Mouse (Mus musculus): ENCODE measurements at regions not wholly inside any gene's neighbourhood (a gene's known extent, or its start where the extent isn't known, plus 50 kb on each side); places are given as distances from the start of the nearest gene placed in this dataset.

DNA sequence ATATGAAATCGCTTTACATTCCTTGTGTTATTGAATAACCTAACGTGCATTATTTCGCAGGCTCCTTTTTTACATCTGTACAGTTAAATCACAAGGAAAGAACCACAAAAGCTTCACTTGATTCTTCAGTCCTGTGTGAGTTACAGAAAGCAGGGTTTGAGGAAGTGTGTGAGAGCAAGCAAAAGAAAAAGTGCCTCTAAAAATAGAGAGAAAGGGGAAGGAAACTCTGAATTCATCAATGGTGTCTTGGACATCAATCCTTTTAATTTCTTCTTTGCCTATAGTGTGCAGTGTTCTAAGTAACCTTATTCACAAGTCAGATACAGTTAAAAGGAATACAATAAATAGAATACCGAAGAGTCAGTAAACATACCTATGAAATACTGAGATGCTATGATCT, 785.7 kb upstream of the 4930412O13Rik start:
- Histone ChIP-seq H3K4me3 (ENCODE audit: low read depth, low read length) (no peak overlapping the region), H3K9me3 (ENCODE audit: low read length) (no peaks in the 10 kb centered on the region), H3K36me3 (replicated peaks; ENCODE audit: insufficient read depth, low read length) (no peaks in the 10 kb centered on the region), H3K4me2 (ENCODE audit: low read depth, low read length) (no peak overlapping the region), H3K4me1 (ENCODE audit: insufficient read depth) (no peaks in the 10 kb centered on the region), H3K27ac (ENCODE audit: low read depth) (no peak overlapping the region), H3K9ac (replicated peaks) (no peak overlapping the region), H3K27me3 (ENCODE audit: insufficient read depth, low read length) (no peaks in the 10 kb centered on the region)
- TF ChIP-seq CTCF (IDR thresholded peaks at IDR 0.05; ENCODE audit: low read depth) (no peak), EP300 (IDR thresholded peaks at IDR 0.05; ENCODE audit: low read depth) (no peak)
- whole genome bisulfite sequencing (ENCODE audit: insufficient replicate concordance), result 53% methylated on average over 4 of the region's 4 CpGs
- DNase-seq, result no peak
- no peak for ATAC-seq

DNA sequence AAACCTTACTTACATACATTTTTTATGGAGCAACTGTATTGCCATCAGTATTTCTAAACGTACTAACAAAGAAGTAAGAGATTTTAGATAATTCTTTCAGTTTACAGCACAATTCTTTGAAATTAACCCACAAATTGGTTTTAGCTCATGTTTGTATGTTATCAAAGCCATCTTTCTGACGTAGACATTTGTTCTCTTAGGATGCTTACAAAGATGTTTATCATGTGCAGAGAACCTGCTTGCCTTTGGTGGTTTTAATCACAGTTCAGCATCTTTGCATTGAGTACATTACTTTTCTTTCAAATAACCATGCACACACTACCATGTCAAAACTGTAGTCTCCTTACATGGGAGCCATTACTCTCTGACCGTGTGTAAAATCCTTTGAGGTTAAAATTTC, 764.4 kb upstream of the 4930412O13Rik start:
- H3K27ac ChIP-seq (ENCODE audit: low read depth), result no peak overlapping the region
- TF ChIP-seq EP300 (IDR thresholded peaks at IDR 0.05; ENCODE audit: low read depth) (no peak), CTCF (IDR thresholded peaks at IDR 0.05; ENCODE audit: low read depth) (no peak)
- H3K36me3 ChIP-seq (replicated peaks; ENCODE audit: insufficient read depth, low read length), result no peaks in the 10 kb centered on the region
- DNase-seq (no peak), ATAC-seq (no peak)
- 63% methylated on average over 3 of the region's 3 CpGs for WGBS (ENCODE audit: insufficient replicate concordance)
- H3K9ac ChIP-seq (replicated peaks), result no peak overlapping the region
- H3K4me1 ChIP-seq (ENCODE audit: insufficient read depth), result no peaks in the 10 kb centered on the region
- H3K27me3 ChIP-seq (ENCODE audit: insufficient read depth, low read length), result no peaks in the 10 kb centered on the region
- no peak overlapping the region for H3K4me2 ChIP-seq (ENCODE audit: low read depth, low read length)
- H3K9me3 ChIP-seq (ENCODE audit: low read length), result no peaks in the 10 kb centered on the region
- H3K4me3 ChIP-seq (ENCODE audit: low read depth, low read length), result no peak overlapping the region

DNA sequence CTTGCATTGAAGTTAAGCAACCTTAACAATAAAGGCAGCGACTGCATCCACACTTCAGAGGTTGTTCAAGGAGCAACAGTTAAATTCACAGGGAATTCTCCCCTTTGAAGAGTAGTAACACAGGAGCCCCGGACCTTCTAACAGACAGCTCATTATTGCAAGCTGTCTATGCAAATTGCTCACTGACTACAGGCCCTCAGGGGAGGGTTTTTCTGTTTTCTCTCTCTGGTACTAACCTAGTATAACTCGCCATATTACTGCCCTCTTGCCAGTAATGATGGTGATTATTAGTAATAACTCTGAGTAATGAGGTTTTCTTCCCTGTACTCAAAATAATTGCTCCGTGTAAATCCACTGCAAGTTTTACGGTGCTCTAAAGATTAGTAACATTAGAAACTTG, 763.5 kb upstream of the 4930412O13Rik start:
- Histone ChIP-seq H3K9me3 (ENCODE audit: low read length) (no peaks in the 10 kb centered on the region), H3K4me1 (ENCODE audit: insufficient read depth) (no peaks in the 10 kb centered on the region), H3K27me3 (ENCODE audit: insufficient read depth, low read length) (no peaks in the 10 kb centered on the region), H3K36me3 (replicated peaks; ENCODE audit: insufficient read depth, low read length) (no peaks in the 10 kb centered on the region), H3K27ac (ENCODE audit: low read depth) (no peak overlapping the region), H3K9ac (replicated peaks) (no peak overlapping the region), H3K4me2 (ENCODE audit: low read depth, low read length) (no peak overlapping the region), H3K4me3 (ENCODE audit: low read depth, low read length) (no peak overlapping the region)
- no peak for DNase-seq
- ATAC-seq, result no peak
- WGBS (ENCODE audit: insufficient replicate concordance), result 72% methylated on average over 5 of the region's 5 CpGs
- TF ChIP-seq CTCF (IDR thresholded peaks at IDR 0.05; ENCODE audit: low read depth), result no peak
- TF ChIP-seq EP300 (IDR thresholded peaks at IDR 0.05; ENCODE audit: low read depth), result no peak

DNA sequence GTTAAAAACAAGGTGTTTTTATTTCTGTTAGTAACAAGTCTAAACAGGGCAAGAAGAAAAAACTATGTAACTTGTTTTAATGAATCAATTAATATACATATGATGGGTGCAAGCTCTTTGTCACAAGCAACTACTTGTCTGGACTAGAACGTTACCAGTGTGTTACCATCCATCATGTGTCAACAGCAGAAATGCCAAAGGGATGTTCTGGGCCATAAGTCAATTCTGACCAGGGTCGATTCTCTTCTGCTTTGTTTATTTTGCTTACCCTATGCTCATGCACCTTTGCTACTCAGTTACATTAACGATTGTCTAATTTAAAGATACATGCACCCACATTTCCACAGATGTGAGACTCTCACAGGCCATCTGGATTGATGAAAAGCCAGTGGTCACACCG, 744.1 kb upstream of the 4930412O13Rik start:
- TF ChIP-seq CTCF (IDR thresholded peaks at IDR 0.05; ENCODE audit: low read depth) (no peak), EP300 (IDR thresholded peaks at IDR 0.05; ENCODE audit: low read depth) (peak; percentile 28)
- Histone ChIP-seq H3K36me3 (replicated peaks; ENCODE audit: insufficient read depth, low read length) (no peaks in the 10 kb centered on the region), H3K27me3 (ENCODE audit: insufficient read depth, low read length) (no peaks in the 10 kb centered on the region), H3K9me3 (ENCODE audit: low read length) (no peaks in the 10 kb centered on the region), H3K4me2 (ENCODE audit: low read depth, low read length) (no peak overlapping the region), H3K9ac (replicated peaks) (no peak overlapping the region), H3K4me3 (ENCODE audit: low read depth, low read length) (no peak overlapping the region), H3K4me1 (ENCODE audit: insufficient read depth) (no peaks in the 10 kb centered on the region), H3K27ac (ENCODE audit: low read depth) (no peak overlapping the region)
- WGBS (ENCODE audit: insufficient replicate concordance), result 32% methylated on average over 4 of the region's 4 CpGs
- ATAC-seq (peak; percentile 99), DNase-seq (peak; percentile 14)

DNA sequence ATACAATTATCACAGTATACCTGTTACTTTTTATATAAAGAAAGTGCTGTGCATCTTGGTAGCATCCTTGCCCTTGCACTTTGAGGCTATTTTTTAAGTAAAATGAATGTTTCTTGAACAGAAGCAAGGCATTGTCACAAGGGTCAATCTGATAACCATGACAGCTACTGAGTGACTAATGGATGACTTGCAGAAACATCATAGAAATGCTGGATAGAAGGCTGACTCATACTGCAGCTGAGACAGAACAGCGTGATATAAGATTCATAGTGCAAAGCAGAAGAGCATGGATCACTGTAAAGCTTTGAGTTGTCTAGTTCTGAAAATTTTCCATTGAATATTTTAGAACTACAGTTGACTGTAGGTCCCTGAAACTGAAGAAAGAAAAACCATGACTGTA, 739.6 kb upstream of the 4930412O13Rik start:
- Histone ChIP-seq H3K4me3 (ENCODE audit: low read depth, low read length) (no peak overlapping the region), H3K4me1 (ENCODE audit: insufficient read depth) (no peaks in the 10 kb centered on the region), H3K27me3 (ENCODE audit: insufficient read depth, low read length) (no peaks in the 10 kb centered on the region), H3K9ac (replicated peaks) (no peak overlapping the region), H3K36me3 (replicated peaks; ENCODE audit: insufficient read depth, low read length) (no peaks in the 10 kb centered on the region), H3K27ac (ENCODE audit: low read depth) (no peak overlapping the region), H3K9me3 (ENCODE audit: low read length) (no peaks in the 10 kb centered on the region), H3K4me2 (ENCODE audit: low read depth, low read length) (no peak overlapping the region)
- 71% methylated on average over 1 of the region's 1 CpGs for WGBS (ENCODE audit: insufficient replicate concordance)
- no peak for DNase-seq
- no peak for ATAC-seq
- TF ChIP-seq EP300 (IDR thresholded peaks at IDR 0.05; ENCODE audit: low read depth), result no peak
- TF ChIP-seq CTCF (IDR thresholded peaks at IDR 0.05; ENCODE audit: low read depth), result no peak

DNA sequence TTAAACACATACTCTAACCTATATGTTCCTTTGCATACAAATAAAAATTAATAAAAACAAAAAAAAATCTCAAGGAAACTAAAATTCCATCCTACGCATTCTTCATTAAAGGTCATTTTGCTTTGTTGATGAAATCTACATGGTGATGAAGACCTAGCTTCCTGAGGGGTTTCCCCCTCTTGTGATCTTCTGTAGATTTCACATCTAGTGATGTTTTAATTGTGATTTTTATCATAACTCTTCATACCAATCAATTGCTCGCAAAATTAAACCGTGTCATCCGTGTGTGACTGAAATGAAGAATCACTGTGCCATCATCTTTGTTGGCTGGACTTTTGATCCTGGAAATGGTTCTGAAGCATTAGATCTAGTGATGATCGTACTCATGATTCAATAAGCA, 725.4 kb upstream of the 4930412O13Rik start:
- Histone ChIP-seq H3K27me3 (ENCODE audit: insufficient read depth, low read length) (no peaks in the 10 kb centered on the region), H3K9me3 (ENCODE audit: low read length) (no peaks in the 10 kb centered on the region), H3K4me2 (ENCODE audit: low read depth, low read length) (no peak overlapping the region), H3K4me3 (ENCODE audit: low read depth, low read length) (no peak overlapping the region), H3K4me1 (ENCODE audit: insufficient read depth) (no peaks in the 10 kb centered on the region), H3K9ac (replicated peaks) (no peak overlapping the region), H3K27ac (ENCODE audit: low read depth) (no peak overlapping the region), H3K36me3 (replicated peaks; ENCODE audit: insufficient read depth, low read length) (no peaks in the 10 kb centered on the region)
- TF ChIP-seq CTCF (IDR thresholded peaks at IDR 0.05; ENCODE audit: low read depth) (no peak), EP300 (IDR thresholded peaks at IDR 0.05; ENCODE audit: low read depth) (no peak)
- no peak for DNase-seq
- 81% methylated on average over 5 of the region's 5 CpGs for WGBS (ENCODE audit: insufficient replicate concordance)
- ATAC-seq, result no peak

DNA sequence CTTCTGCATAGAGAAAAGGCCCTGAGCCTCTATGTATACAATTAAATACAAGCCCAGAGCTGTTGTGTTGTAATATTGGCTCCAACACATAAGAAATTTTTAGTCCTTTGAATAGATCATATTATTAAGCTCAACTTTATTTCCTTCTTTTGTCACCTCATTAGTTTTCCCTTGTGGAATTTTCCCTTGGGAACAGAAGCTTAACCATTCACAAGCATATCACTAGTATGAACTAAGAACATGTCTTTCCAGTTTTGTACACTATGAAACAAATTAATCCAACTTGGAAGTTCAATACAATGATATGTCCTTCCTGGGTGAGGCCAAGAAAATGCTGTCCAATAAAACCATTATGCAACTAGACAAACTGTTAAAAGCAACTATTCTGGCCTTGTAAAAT, 720.9 kb upstream of the 4930412O13Rik start:
- H3K4me1 ChIP-seq (ENCODE audit: insufficient read depth), result no peaks in the 10 kb centered on the region
- no peaks in the 10 kb centered on the region for H3K9me3 ChIP-seq (ENCODE audit: low read length)
- H3K27me3 ChIP-seq (ENCODE audit: insufficient read depth, low read length), result no peaks in the 10 kb centered on the region
- TF ChIP-seq EP300 (IDR thresholded peaks at IDR 0.05; ENCODE audit: low read depth) (no peak), CTCF (IDR thresholded peaks at IDR 0.05; ENCODE audit: low read depth) (no peak)
- no peak overlapping the region for H3K4me3 ChIP-seq (ENCODE audit: low read depth, low read length)
- no peaks in the 10 kb centered on the region for H3K36me3 ChIP-seq (replicated peaks; ENCODE audit: insufficient read depth, low read length)
- H3K9ac ChIP-seq (replicated peaks), result no peak overlapping the region
- DNase-seq (no peak), ATAC-seq (no peak)
- H3K27ac ChIP-seq (ENCODE audit: low read depth), result no peak overlapping the region
- no peak overlapping the region for H3K4me2 ChIP-seq (ENCODE audit: low read depth, low read length)
